Mouse (Mus musculus) spleen, adult 18-20 months (tissue): ENCODE data around the gene Ssu72.
A peak's percentile ranks its signal among the peaks of the same experiment; 100 is the strongest.
"Not testable (repeated sequence)": the region's sequence is repeated elsewhere in the genome, so short reads cannot be mapped to it uniquely, and the experiment has no call there.

ENCODE experiments used
- DNase-seq, 2 experiments: peaks; one replicate each; pipeline ENCODE4 v3.0.0; 2022; ENCODE audit warnings: mixed read lengths in 2 of 2

Gene Ssu72

DNA sequence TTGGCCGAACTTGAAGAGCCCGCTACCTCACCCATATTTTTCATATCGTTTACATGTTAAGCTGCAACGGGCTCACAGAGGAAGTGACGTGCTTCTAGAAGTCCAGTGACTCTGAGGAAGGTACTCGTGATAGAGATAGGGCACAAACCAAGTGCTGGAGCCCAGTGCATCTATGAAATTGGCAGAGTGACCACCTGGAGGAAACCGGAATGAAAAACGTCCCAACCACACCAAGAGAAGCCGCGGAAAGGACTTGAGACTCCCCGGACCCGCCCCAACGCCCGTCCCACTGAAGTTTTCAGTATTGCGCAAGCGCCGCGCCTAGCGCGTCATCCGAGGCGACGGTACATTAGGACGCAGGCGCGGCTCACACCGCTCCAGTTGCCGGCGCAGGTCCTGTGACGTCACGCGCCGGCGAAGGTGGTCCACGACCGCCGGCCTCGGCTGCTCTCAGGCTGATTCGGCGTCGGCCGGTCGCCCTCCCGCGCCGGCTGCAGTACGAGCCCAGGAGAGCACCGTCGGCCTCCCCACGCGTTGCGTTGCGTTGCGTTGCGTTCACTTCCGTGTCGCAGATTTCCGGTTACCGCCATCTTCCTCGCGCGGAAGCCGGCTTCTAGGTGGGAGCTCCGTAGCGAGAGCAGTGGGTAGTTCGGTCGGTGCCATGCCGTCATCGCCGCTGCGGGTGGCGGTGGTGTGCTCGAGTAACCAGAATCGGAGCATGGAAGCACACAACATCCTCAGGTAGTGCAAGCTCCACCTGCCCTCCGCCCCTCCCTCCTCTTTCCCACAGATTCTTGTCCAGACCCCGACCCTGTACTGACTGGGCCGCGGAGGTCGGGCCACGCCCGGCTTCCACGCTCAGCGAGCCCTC, at the start of gene Ssu72:
Gene Ssu72 (plus strand): TSS at position 80 of the 871 bp plus-strand sequence.
- DNase-seq = peak; percentile 86 to 94

DNA sequence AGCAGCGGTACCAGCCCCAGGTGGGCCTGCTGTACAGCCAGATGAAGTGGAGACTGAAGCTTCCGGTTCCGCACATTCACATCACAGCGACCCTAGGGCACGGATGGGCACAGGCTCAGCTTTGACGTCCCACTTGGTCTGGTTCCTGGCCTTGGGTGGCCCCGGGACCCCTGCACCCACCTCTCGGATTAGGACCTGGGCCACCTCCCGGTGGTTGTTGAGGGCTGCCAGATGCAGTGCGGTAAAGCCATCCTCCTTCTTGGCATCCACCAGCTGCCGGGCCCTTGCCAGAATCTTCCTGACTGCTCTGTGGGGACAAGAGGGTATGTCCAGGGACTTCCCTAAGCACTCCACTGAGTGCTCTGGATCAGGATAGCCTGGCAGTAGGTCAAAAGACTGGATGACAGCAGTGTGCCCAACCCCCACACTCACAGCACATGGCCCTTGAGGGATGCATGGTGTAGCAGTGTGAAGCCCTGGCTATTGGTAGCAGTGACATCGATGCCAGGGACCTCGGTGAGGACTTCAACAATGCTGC, 48.3 kb upstream of the Ssu72 start:
- DNase-seq = no peak

DNA sequence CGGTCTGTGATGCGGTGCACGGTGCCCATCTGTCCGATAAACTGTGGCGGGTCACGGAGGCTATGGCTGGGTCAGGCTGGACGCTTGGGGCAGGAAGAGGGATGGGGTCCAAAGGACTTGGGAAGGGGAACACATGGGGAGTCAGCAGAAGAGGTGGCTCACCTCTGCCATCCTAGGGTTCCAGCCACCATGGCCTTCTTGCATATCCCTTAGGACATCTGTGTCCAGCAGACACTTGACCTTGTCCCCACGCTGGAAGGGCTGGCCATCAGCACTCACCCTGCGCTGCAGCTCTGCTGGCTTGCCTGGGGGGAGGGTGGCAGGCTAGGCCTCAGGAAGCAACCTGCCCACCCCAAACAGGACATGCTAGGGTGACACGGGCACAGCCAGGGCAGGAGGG, 45.6 kb upstream of the Ssu72 start:
- no peak for DNase-seq

DNA sequence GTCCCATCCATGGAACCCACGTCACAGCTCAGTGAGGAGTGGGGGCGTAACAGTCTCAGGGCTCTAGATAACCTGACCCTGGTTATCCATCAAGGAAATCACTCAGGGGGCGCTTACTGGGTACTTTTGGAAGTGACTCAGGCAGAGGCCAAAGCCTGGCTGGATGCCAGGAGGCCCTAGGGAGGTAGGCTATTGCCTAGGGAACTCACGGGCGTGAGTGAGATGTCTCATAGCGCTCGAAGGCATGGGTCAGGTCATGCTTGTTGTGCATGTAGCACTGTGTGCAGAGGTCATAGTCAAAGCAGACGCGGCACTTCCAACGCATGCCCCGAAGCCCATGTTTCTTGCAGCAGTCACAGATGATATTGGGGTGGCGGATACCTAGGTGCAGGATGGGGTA, 44.0 kb upstream of the Ssu72 start:
- no peak for DNase-seq

DNA sequence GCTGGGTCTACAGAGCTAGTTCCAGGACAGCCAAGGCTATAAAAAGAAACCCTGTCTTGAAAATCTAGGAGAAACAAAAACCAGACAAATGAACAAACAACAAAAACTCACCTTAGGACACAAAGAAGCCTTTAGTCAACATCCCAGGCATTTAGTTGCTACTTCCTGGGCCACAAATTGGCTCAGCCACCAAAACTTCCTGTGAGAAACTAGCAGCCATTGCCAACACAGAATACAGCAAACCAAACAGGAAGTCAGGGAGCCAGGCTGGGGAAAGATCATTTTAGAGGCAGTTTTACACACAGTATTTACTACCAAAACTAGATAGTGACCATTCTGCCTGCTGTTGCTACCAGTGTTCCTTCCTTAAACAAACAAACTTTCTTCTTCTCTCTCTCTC, 37.7 kb upstream of the Ssu72 start:
- no peak for DNase-seq

DNA sequence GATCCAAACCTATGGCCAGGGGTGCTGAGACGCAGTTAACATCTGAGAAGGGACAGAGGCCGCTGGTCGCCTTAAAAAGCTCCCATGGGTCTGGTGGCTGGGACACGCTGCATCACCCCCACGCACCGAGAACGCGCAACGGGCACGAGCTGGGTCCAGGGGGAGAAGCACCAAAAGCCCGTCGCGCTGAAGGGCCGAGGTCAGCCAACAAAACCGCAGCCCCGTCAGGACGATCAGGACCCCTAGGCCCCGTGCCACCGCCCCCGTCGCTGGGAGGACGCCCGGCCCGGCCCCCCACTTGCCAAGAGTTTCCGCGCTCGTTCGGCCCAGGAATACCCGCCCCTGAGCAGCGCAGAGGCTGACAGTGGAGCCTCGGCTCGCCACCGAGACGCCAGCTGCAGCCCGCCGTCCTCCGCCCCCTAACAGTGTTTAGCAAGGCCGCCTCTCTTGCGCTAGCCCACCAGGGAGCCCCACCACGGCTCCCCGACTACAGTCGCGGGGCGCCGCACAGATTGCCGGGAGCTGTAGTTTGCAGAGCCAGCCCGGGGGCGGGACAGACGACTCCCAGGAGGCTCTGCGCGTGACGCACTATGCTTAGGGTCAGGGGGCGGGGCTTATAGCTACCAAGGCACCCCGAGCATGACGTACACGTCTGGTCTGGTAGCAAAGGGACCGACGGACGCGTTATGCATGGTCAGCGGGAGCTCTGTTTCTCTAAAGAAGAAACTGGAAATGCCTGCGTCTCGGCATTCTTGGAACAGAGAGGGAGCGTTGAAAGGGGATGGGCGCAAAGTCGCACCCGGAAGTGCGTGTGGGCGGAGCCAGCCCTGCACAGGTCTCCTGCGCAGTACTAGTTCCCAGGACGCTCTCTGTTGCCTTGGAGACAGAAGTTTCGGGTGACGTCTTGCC, 35.7 kb upstream of the Ssu72 start, which contains the start of gene Mib2:
Gene Mib2 (minus strand): TSS at position 510 of the 909 bp plus-strand sequence.
- peak; percentile 92 to 96 for DNase-seq

DNA sequence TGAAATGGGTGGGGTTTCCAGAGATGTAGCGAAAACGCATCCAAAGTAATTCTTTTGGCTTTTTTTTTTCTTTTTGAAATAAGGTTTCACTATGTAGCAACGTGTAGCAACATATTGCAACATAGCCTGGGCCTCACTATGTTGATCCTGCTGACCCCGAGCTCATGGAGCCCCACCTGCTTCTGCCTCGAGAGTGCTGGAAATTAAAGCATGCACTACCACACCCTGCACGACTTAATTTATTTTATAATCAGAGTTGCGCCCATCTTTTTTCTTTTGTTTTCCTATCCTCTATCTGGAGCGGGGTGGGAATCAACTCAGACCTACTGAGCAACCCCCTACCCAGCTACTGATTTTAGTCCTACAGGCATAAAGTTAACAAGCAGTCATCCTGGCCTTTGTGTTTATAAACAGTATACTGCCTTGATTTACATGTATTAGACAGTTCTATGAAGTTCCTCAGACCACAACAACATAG, 35.0 kb upstream of the Ssu72 start:
- DNase-seq = no peak

DNA sequence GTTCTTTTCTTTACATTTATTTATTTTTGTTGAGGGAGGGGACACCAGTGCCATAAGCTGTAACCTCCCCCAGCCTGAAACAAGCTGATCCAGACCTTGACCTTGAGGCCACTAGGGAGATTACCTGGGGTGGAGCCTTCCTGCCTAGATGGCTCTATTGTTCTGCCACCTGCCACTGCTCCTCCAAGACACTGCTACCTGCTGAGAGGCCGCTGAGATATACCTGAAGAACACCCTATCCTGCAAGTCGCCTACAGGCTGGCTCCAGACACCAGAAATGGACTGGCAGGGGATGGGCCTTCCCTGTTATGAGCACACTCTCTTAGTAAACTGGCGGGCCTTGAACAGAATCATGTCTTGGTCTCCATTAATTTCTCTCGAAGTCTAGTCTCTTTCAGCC, 34.4 kb upstream of the Ssu72 start:
- DNase-seq = not testable (repeated sequence)

DNA sequence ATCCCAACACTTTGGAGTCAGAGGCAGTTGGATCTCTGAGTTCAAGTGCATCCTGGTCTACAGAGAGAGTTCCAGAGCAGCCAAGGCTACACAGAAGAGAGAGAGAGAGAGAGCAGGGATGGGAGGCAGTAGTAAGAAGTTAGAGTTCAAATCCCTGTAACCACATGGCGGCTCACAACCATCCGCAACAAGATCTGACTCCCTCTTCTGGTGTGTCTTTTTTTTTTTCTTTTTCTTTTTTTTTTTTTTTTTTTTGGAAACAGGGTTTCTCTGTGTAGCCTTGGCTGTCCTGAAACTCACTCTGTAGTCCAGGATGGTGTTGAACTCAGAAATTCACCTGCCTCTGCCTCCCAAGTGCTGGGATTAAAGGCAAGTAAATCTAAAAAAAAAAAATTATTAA, 32.5 kb upstream of the Ssu72 start:
- DNase-seq = no peak

DNA sequence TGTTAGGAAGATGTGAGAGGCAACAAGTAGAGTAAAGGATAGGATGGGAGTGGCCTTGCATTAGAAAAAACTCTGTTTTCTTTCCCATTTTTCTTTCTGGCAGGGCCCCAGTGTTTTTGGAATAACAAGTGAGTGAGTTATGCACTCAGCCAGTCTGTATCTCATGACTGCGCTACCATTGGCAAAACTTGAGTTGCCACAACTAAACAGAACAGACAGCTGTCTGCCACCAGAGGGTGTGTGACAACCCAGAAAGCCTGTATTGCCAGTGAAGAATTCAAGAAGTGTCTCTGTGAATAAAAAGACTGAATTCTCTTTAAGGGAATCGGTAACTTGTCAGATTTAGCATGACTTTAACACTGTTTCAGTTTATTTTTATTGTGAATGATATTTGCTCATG, 28.6 kb upstream of the Ssu72 start:
- no peak for DNase-seq

DNA sequence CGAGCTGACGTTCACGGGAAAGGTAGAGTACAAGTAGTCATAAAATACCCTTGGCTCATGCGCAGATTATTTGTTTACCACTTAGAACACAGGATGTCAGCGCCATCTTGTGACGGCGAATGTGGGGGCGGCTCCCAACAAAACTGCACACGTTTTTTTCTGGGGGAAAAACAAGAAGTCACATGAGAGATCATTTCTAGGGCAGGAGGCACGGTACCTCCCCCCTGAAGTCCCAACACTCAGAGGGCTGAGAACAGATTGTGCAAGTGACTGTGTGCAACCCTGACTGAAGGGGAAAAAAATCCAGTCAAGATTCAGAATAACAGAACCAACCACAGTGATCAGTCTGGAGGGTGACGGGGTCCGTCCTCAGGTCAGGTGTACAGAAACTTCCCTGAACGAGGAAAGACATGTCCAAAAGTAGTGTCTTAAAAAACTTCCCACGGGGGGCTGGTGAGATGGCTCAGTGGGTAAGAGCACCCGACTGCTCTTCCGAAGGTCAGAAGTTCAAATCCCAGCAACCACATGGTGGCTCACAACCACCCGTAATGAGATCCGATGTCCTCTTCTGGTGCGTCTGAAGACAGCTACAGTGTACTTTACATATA, 20.8 kb upstream of the Ssu72 start:
- not testable (repeated sequence) for DNase-seq

DNA sequence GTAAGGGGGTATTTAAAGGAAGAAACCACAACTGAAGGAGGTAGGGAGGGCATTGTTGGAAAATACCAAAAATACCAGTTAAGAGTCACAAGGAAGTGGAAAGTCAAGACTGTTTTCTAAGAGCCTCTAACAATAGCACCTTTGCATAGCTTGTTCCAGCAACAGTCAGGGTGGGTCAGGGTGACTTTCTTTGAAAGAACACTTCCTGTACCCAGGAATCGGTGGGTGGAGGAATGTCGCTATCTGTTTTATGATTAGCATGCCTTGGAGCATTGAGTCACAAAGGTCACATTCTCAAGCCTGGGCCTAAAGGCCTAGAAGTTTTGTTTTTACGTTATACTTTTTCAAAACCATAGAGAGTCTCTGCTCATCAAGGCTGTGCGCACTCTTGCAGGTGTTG, 16.8 kb upstream of the Ssu72 start:
- not testable (repeated sequence) for DNase-seq

DNA sequence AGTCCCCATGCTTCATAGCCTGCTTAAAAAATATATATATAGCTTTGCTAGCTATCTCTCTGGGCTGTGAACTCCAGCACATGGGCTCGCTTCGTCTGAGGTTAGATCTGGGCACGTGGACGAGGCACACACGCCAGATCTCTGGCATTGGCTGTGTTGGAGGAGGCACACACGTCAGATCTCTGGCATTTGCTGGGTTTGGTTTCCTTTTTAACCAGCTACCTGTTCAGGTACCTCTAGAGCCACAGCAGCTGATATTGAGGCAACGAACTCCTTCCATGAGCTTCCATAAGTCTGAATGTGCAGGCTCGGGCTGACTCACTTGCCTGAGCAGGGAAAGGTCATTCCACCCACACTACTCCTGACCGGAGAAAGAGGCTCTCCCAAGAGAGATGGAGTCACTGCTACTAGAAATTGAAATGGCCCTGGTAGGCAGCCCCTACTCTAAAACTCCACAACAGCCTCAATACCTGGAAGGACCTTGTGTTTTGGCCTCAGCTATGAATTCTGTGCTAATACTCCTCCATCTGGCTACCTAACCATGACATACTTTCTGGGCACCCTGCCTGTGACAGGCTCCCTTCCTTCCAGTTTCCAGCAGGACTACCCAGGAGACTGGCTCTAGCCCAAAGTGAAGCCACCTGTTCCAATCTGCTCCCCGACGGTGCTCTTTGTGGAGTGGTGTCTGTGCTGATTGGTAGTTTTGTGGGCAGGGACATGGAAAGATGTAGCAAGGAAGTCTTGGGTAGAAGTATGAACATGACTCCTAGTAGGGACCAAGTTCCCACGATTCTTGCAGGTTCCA, 13.8 kb upstream of the Ssu72 start:
- DNase-seq = no peak

DNA sequence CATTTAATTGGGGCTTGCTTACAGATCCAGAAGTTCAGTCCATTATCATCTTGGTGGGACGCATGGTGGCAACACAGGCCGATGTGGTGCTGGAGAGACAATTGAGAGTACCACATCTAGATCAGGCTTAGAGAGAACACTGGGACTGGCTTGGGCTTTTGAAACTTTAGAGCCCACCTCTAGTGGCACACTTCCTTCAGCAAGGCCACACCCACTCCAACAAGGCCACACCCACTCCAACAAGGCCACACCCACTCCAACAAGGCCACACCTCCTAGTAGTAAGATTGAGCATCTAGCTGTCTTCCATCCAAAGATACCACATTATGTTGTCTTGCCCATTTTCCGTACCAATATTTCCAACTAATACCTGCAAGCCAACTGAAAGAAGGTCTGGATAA, 12.2 kb upstream of the Ssu72 start:
- no peak for DNase-seq

DNA sequence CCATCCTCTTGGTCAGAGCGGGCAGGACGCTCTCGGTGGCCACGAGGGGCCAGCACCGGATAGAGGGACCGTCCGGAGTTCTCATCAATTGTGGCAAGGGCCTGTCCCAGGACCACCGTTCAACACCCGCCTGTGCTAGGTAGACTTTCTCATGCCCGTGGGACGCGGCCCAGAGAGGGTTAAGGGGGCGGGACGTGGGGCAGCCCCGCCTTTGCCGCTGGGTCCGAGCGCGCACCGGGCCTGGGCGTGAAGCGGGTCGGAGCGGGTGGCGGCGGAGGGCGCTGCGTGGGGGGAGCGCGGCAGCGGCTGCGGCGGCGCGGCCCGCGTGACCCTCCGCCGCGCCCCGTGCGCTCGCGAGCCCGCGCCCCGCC, 10.5 kb upstream of the Ssu72 start, which contains the start of gene Fndc10:
Gene Fndc10 (plus strand): TSS at position 232 of the 371 bp plus-strand sequence.
- DNase-seq = peak; percentile 48 to 73

DNA sequence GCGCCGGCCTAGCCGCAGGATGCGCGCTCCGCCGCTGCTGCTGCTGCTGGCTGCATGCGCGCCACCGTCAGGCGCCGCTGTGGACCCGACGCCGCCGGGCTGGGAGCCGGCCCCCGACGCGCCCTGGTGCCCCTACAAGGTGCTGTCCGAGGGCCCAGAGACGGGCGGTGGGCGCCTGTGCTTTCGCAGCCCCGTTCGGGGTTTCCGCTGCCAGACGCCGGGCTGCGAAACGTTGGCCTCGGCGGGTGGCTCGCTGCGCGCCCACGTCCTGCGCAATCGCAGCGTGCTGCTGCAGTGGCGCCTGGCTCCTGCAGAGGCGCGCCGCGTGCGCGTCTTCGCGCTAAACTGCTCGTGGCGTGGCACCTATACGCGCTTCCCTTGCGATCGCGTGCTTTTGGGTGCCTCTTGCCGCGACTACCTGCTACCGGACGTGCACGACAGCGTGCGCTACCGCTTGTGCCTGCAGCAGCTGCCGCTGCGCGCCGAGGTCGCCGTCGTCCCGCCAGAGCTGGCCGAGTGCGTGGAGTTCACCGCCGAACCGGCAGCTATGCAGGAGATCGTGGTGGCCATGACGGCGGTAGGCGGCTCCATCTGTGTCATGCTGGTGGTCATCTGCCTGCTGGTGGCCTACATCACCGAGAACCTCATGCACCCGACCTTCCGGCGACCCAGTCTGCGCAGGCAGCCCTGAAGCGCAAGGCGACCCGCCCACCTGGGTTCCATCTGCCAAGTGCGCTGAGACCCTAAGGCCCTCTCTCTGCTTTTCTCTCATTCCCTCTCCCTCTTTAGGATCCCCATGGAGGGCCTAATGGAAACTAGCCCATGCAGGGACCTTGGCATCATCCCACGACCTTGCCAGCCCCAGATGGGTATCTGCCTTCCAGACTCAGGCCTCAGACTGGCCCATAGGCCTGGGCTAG, 9.9 kb upstream of the Ssu72 start:
- DNase-seq = peak; percentile 43 to 65

DNA sequence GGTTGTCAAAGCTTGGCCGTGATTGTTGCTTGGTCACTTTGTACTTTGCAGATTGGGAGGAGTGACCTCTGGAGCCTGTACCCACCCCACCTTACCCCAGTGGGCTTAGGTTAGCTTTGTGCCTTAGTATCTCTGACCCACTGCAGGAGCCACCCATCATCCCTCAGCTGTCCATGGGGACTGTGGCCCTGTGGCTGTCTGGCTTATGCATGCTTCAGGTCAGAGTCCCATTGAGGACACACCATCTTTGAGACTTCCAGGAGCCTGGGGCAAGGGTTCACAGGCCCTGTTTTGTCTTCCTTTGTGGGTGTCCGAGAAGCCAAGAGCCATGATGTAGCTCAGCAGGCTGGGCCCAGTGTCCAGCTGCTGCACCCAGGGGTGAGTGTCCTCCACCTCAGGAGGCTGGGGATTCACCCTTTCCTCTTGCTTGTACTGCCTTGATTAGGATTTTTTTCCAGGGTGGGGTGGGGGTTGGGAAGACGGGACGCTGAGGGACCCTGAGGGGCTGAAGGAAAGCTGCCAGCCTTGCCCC, 9.0 kb upstream of the Ssu72 start:
- DNase-seq = no peak

DNA sequence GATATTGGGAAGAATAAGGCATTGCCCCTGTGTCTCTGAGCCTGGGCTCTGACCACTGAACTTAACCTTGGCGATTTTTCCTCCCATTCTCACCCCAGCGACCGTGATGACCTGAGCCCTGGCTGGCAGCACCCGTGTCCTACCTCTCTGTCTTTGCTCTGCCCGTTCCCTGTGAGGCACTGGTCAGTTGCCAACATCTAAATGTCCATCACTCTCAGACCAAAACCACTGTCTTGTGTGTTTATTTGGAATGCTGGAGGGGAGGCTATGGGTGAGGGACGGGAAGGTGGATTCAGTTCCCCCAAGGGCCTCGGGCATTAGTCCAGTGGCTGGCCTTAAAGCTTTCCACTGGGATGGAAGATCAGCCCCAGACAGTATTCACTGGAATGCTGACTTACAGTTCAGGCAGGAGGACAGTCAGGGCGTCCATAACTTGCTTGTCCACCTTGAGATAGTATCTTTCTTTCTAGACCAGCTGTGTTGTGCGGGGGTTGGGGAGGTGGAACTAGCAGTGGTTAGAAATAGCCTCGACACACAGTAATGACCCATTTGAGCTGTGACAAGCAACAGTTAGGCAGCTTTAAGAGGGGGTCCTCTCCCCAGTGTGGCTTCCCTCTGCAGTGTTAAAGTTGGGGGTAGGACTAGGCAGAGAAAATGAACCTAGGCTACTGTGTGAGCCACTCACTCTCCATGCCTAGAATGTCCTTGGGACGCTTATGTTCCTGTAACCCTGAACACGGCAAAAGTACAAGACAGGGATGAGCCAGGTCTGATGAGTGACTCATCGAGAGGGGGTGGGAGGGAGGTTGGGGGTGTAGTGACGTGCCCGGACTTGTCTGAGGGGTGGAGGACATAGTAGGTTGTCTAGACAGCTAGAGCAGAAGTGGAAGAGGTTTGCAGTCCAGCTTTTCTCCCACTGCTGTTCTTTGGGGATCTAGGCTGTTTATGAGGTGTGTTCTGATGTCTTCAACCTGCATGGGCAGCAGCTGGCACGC, 8.0 kb upstream of the Ssu72 start:
- DNase-seq = no peak

DNA sequence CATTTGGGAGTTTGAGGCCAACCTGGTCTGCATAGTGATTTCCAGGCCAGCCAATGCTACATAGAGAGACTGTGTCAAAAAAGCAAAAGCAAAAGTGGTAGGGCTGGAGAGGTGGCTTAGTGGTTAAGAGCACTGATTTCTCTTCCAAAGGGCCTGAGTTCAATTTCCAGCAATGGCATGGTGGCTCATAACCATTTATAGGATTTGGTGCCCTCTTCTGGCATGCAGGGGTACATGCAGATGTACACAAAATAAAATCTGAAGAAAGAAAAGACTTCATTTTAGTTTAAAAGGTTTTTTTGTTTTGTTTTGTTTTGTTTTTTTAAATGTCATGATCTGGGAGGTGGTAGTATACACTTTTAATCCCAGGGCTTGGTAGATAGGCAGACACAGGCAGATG, 4.2 kb upstream of the Ssu72 start:
- no peak for DNase-seq
